Mouse (Mus musculus): ENCODE measurements around the gene Lgmn. TPM values are rescaled to one million over a fixed set of nuclear protein-coding genes. Genes with fewer than 3 reads are reported as not detected.

The Lgmn gene
- total and polyA plus RNA-seq, 3 experiments, result 2.2 to 8.0 TPM; not detected in 1

DNA sequence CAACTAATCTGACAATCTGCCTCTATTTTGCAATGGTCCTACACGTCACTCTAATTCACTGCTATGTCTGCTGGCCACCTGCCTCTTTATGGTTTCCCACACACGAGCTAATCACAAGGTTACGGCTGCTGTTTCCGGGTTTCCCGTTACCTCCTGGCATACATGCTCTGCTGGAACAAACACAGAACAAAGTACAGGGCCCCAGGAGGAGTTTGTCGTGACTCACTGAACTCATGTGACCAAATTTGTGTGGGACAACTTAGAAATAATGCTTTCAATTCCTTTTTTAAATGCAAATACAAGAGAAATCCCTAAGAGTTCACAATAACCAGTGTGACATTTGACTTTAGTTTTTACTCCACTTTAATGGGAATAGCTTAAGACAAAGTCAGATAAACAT, 14.0 kb upstream of the Lgmn start:
- DNase-seq (ENCODE audit: low read depth, low spot score), result no peak
- no peak for TF ChIP-seq MEF2A (IDR thresholded peaks at IDR 0.05; ENCODE audit: extremely low read depth, insufficient replicate concordance, low read depth, low read length, poor library complexity, severe bottlenecking)
- no peak for TF ChIP-seq NRF1 (IDR thresholded peaks at IDR 0.05; ENCODE audit: insufficient read depth, low read depth, low read length, poor library complexity, severe bottlenecking)
- no peak for TF ChIP-seq ZMIZ1 (IDR thresholded peaks at IDR 0.05; ENCODE audit: low read depth, low read length)
- no peak for TF ChIP-seq MAX (IDR thresholded peaks at IDR 0.05; ENCODE audit: low read length)
- no peak for TF ChIP-seq EP300 (IDR thresholded peaks at IDR 0.05; ENCODE audit: low read depth in 1 of 2, low read length in 2 of 2)
- no peak for TF ChIP-seq JUND (IDR thresholded peaks at IDR 0.05; ENCODE audit: low read depth, low read length)
- TF ChIP-seq POLR2AphosphoS5 (IDR thresholded peaks at IDR 0.05; ENCODE audit: borderline replicate concordance, low read depth, low read length), result no peak
- no peaks in the 10 kb centered on the region for H3K27me3 ChIP-seq (ENCODE audit: control insufficient read depth in 1 of 2, insufficient read depth in 2 of 2, low read length in 2 of 2)
- no peak overlapping the region for H3K4me3 ChIP-seq (ENCODE audit: control insufficient read depth in 1 of 2, insufficient read depth in 1 of 2, low read depth in 2 of 2, low read length in 2 of 2)
- H3K4me1 ChIP-seq (ENCODE audit: control insufficient read depth in 1 of 2, insufficient read depth in 2 of 2, low read length in 2 of 2), result peaks cover 4 to 28% of the 10 kb centered on the region in 2 experiments
- no peak overlapping the region for H3K9ac ChIP-seq (ENCODE audit: control insufficient read depth, low read depth, low read length, poor library complexity, severe bottlenecking)
- H3K36me3 ChIP-seq (ENCODE audit: control insufficient read depth in 1 of 2, insufficient read depth in 2 of 2, low read length in 2 of 2), result peaks cover 0 to 25% of the 10 kb centered on the region in 2 experiments; a peak in 2 of 4 replicates
- H3K79me2 ChIP-seq (ENCODE audit: control insufficient read depth, insufficient read depth, low read length, poor library complexity), result no peaks in the 10 kb centered on the region
- H3K9me3 ChIP-seq (replicated peaks; ENCODE audit: insufficient read depth, low read length), result no peaks in the 10 kb centered on the region
- H3K27ac ChIP-seq (ENCODE audit: control insufficient read depth, low read depth, low read length), result no peak overlapping the region

DNA sequence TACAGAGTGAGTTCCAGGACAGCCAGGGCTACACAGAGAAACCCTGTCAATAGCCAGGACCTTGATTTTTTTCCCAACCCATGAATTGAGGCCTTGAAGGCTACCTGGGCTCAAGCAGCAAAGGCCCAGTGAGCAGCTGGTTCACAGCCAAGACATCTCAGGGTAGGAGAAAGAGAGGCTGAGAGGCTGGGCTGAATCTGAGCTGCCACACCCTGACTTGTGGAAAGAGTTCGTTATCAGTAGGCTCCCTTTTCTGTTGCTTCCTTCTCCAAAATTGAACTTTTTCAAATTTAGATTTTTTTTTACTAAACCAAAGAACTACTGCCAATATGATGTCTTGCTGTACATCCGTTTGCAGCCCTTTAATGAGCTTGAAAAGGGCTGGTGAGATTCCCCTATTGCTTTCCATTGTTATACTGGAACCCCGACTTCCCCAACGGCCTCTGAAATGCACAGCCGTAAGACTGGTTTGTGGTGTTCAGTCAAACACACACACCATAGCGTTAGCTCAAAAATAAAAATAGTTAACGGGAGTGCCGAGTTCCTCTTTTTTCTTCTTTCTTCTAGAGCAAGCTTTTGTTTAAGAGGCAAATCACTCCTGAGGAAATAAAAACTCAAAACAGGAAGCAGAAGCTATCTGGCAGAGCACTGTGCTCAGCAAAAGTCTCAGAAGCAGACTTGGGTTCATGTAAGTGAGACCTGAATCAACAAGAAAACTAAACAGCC, 11.7 kb upstream of the Lgmn start:
- Histone ChIP-seq H3K9ac (ENCODE audit: control insufficient read depth, low read depth, low read length, poor library complexity, severe bottlenecking) (no peak overlapping the region), H3K27me3 (ENCODE audit: control insufficient read depth in 1 of 2, insufficient read depth in 2 of 2, low read length in 2 of 2) (no peaks in the 10 kb centered on the region), H3K4me3 (ENCODE audit: control insufficient read depth in 1 of 2, insufficient read depth in 1 of 2, low read depth in 2 of 2, low read length in 2 of 2) (no peak overlapping the region), H3K9me3 (replicated peaks; ENCODE audit: insufficient read depth, low read length) (no peaks in the 10 kb centered on the region), H3K79me2 (ENCODE audit: control insufficient read depth, insufficient read depth, low read length, poor library complexity) (no peaks in the 10 kb centered on the region), H3K4me1 (ENCODE audit: control insufficient read depth in 1 of 2, insufficient read depth in 2 of 2, low read length in 2 of 2) (peaks cover 4 to 27% of the 10 kb centered on the region in 2 experiments), H3K36me3 (ENCODE audit: control insufficient read depth in 1 of 2, insufficient read depth in 2 of 2, low read length in 2 of 2) (peaks cover 0 to 22% of the 10 kb centered on the region in 2 experiments; a peak in 2 of 4 replicates), H3K27ac (ENCODE audit: control insufficient read depth, low read depth, low read length) (peak overlapping the region; percentile 85)
- peak; percentile 89 for DNase-seq (ENCODE audit: low read depth, low spot score)
- TF ChIP-seq CTCF (IDR thresholded peaks at IDR 0.05 in 2 of 3, conservative IDR thresholded peaks at IDR 0.05 in 1 of 3; ENCODE audit: control insufficient read depth in 1 of 3, insufficient read depth in 1 of 3, low read depth in 2 of 3, low read length in 3 of 3, poor library complexity in 1 of 3, severe bottlenecking in 1 of 3) (no peak), POLR2AphosphoS5 (IDR thresholded peaks at IDR 0.05; ENCODE audit: borderline replicate concordance, low read depth, low read length) (no peak), NRF1 (IDR thresholded peaks at IDR 0.05; ENCODE audit: insufficient read depth, low read depth, low read length, poor library complexity, severe bottlenecking) (no peak), MYB (IDR thresholded peaks at IDR 0.05; ENCODE audit: low read depth, low read length) (no peak), E2F4 (IDR thresholded peaks at IDR 0.05; ENCODE audit: borderline replicate concordance, low read depth, low read length) (no peak), ZMIZ1 (IDR thresholded peaks at IDR 0.05; ENCODE audit: low read depth, low read length) (no peak), MAZ (IDR thresholded peaks at IDR 0.05; ENCODE audit: low read depth, low read length) (no peak), MAX (IDR thresholded peaks at IDR 0.05; ENCODE audit: low read length) (no peak), TCF12 (IDR thresholded peaks at IDR 0.05; ENCODE audit: low read depth, low read length) (peak; percentile 75), GATA1 (IDR thresholded peaks at IDR 0.05; ENCODE audit: low read depth, low read length) (peak; percentile 84), MAFK (IDR thresholded peaks at IDR 0.05; ENCODE audit: borderline replicate concordance, low read depth, low read length) (no peak), ZNF384 (IDR thresholded peaks at IDR 0.05; ENCODE audit: low read depth, low read length) (peak; percentile 85), NELFE (IDR thresholded peaks at IDR 0.05; ENCODE audit: low read depth, low read length) (no peak), SIN3A (IDR thresholded peaks at IDR 0.05; ENCODE audit: low read length) (peak; percentile 45; the same call in 1 of the 2 replicates), SMC3 (IDR thresholded peaks at IDR 0.05; ENCODE audit: low read depth, low read length) (no peak), EP300 (IDR thresholded peaks at IDR 0.05; ENCODE audit: low read depth in 1 of 2, low read length in 2 of 2) (peak; percentile 61 to 67), USF2 (IDR thresholded peaks at IDR 0.05; ENCODE audit: borderline replicate concordance in 1 of 2, insufficient read depth in 1 of 2, low read depth in 1 of 2, low read length in 2 of 2) (no peak), USF1 (IDR thresholded peaks at IDR 0.05; ENCODE audit: low read depth, low read length) (no peak), KAT2A (conservative IDR thresholded peaks at IDR 0.05; ENCODE audit: low read depth, low read length) (no peak), MYC (IDR thresholded peaks at IDR 0.05; ENCODE audit: low read depth, low read length) (no peak), JUND (IDR thresholded peaks at IDR 0.05; ENCODE audit: low read depth, low read length) (no peak), UBTF (IDR thresholded peaks at IDR 0.05; ENCODE audit: borderline replicate concordance, insufficient read depth, low read depth, low read length) (no peak), TAL1 (IDR thresholded peaks at IDR 0.05; ENCODE audit: low read length) (no peak; the same call in 1 of the 2 replicates), CHD1 (IDR thresholded peaks at IDR 0.05; ENCODE audit: low read depth, low read length) (no peak), TBP (IDR thresholded peaks at IDR 0.05; ENCODE audit: low read depth, low read length) (peak; percentile 55; the same call in 1 of the 2 replicates), POLR2AphosphoS2 (IDR thresholded peaks at IDR 0.05; ENCODE audit: low read length) (no peak), HCFC1 (IDR thresholded peaks at IDR 0.05; ENCODE audit: low read depth, low read length) (no peak)

Data from MEL (cell line).